Mouse (Mus musculus) kidney, embryonic 14.5 days (tissue): ENCODE data around the gene Pdlim7. TPM values are rescaled to one million over a fixed set of nuclear protein-coding genes. Genes with fewer than 3 reads are reported as not detected.

ENCODE experiments used
- ATAC-seq: fragments of 200-750 bp; cut with Nextera tagmentation; 2 replicates; pipeline ENCODE4 v1.8.0; 2017; ENCODE audit warnings: moderate number of reproducible peaks, mild to moderate bottlenecking, moderate TSS enrichment, moderate library complexity; ENCODE audit not compliant: low FRiP score, low TSS enrichment
- H3K27ac ChIP-seq: fragments of 300-500 bp; sonication (generic); 2 replicates; pipeline ENCODE4 v1.5.1; 2014; ENCODE audit warnings: low read depth, mild to moderate bottlenecking, low read length, moderate library complexity, mixed read lengths
- H3K27me3 ChIP-seq: fragments of 300-500 bp; sonication (generic); 2 replicates; pipeline ENCODE4 v1.6.1; 2014; ENCODE audit warnings: mild to moderate bottlenecking, low read length; ENCODE audit not compliant: control insufficient read depth, insufficient read depth
- H3K36me3 ChIP-seq: fragments of 300-500 bp; sonication (generic); 2 replicates; pipeline ENCODE4 v1.6.1; 2014; ENCODE audit warnings: low read length, mixed read lengths; ENCODE audit not compliant: control insufficient read depth, insufficient read depth
- H3K4me1 ChIP-seq: fragments of 300-500 bp; sonication (generic); 2 replicates; pipeline ENCODE4 v1.6.1; 2014; ENCODE audit warnings: low read length, mixed read lengths; ENCODE audit not compliant: control insufficient read depth, insufficient read depth
- H3K4me2 ChIP-seq: fragments of 300-500 bp; sonication (generic); replicated peaks from 2 replicates; pipeline ENCODE4 v1.6.1; 2014; ENCODE audit warnings: low read depth, mild to moderate bottlenecking, low read length
- H3K4me3 ChIP-seq: fragments of 300-500 bp; sonication (generic); 2 replicates; pipeline ENCODE4 v1.5.1; 2014; ENCODE audit warnings: mild to moderate bottlenecking, low read length
- H3K9ac ChIP-seq: fragments of 300-500 bp; sonication (generic); 2 replicates; pipeline ENCODE4 v1.6.1; 2014; ENCODE audit warnings: low read depth, mild to moderate bottlenecking, low read length, moderate library complexity
- H3K9me3 ChIP-seq: fragments of 300-500 bp; sonication (generic); 2 replicates; pipeline ENCODE4 v1.6.1; 2016; ENCODE audit warnings: low read length; ENCODE audit not compliant: control insufficient read depth
- WGBS: fragments of 180-500 bp; shearing (Covaris S2); extraction: QIAGEN DNeasy Blood & Tissue Kit; methylation state at CpG from one replicate; pipeline ENCODE4 v1.1.7; 2014; 5-methylcytosine and 5-hydroxymethylcytosine counted together
- polyA plus RNA-seq: library from polyadenylated mRNA; unstranded; fragments of >200 nt; fragmentation: Nextera tagmentation; extraction: Ambion mirVana; gene quantifications from 2 replicates; pipeline ENCODE4 v1.2.1, GENCODE M21; 2014

Pdlim7 gene
- polyA plus RNA-seq, 1 experiment from 2014 or later = 141 TPM

GRCm38 (mm10) chr13:55540933-55541332 lies 27.5 kb upstream of the Pdlim7 start:
- no peaks in the 10 kb centered on the region for H3K4me1 ChIP-seq
- no peak for ATAC-seq
- WGBS = 96% methylated on average over 2 of the region's 2 CpGs

GRCm38 (mm10) chr13:55536194-55537175 lies 23.0 kb upstream of the Pdlim7 start, which contains the start of gene Ddx41:
Gene Ddx41, minus strand, starts transcription at chr13:55536658.
- Histone ChIP-seq H3K4me2 (peak within 1 kb of the TSS; percentile 95), H3K36me3 (peaks cover 73% of the 10 kb centered on the region), H3K4me3 (peak within 1 kb of the TSS; percentile 82), H3K27me3 (no peaks in the 10 kb centered on the region), H3K4me1 (peaks cover 10% of the 10 kb centered on the region), H3K9me3 (no peaks in the 10 kb centered on the region), H3K9ac (peak within 1 kb of the TSS; percentile 72), H3K27ac (no peak within 1 kb of the TSS)
- ATAC-seq = peak; percentile 98
- WGBS = 2% methylated on average over 70 of the region's 70 CpGs

More at GRCm38 (mm10) chr13:55540933-55541332, 27.5 kb upstream of the Pdlim7 start:
- Histone ChIP-seq H3K4me2 (no peak overlapping the region), H3K27ac (no peak overlapping the region), H3K27me3 (no peaks in the 10 kb centered on the region), H3K9me3 (no peaks in the 10 kb centered on the region), H3K36me3 (peaks cover 81% of the 10 kb centered on the region), H3K9ac (no peak overlapping the region), H3K4me3 (no peak overlapping the region)

GRCm38 (mm10) chr13:55535796-55536193 lies 22.3 kb upstream of the Pdlim7 start:
- 18% methylated on average over 14 of the region's 17 CpGs for WGBS
- Histone ChIP-seq H3K27me3 (no peaks in the 10 kb centered on the region), H3K27ac (no peak overlapping the region), H3K4me1 (peaks cover 10% of the 10 kb centered on the region), H3K4me2 (peak overlapping the region; percentile 95), H3K9ac (peak overlapping the region; percentile 72), H3K4me3 (peak overlapping the region; percentile 82), H3K36me3 (peaks cover 72% of the 10 kb centered on the region), H3K9me3 (no peaks in the 10 kb centered on the region)
- no peak; the same call in 1 of the 2 replicates for ATAC-seq

DNA sequence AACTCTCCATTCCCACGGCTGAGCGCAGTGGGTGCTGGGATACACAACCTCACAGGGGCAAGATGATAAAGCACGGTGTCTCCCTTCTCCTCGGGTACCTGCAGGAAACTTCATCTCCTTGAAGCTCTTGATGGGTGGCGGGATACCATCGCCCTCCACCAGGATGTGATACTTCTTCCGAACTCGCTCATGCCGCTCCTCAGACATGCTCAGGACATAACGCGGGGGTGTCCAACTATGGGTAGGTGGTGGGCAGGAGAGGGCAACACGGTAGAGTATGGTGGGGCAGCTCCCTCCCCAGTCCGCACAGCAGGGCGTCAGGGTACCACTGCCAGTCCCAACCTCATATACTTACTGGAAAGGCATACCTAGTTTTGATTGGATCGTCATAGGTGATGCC lies 21.7 kb upstream of the Pdlim7 start:
- H3K4me3 ChIP-seq = peak overlapping the region; percentile 82
- no peaks in the 10 kb centered on the region for H3K9me3 ChIP-seq
- peak overlapping the region; percentile 72; the same call in 1 of the 2 replicates for H3K9ac ChIP-seq
- no peaks in the 10 kb centered on the region for H3K27me3 ChIP-seq
- ATAC-seq = no peak
- no peak overlapping the region for H3K27ac ChIP-seq
- peak overlapping the region; percentile 95 for H3K4me2 ChIP-seq
- peaks cover 71% of the 10 kb centered on the region for H3K36me3 ChIP-seq
- 89% methylated on average over 15 of the region's 15 CpGs for WGBS
- peaks cover 10% of the 10 kb centered on the region for H3K4me1 ChIP-seq

GRCm38 (mm10) chr13:55529198-55529915 lies 15.9 kb upstream of the Pdlim7 start, which contains the start of gene Dok3:
Gene Dok3, minus strand, starts transcription at chr13:55529296.
- ATAC-seq = no peak
- WGBS = 81% methylated on average over 8 of the region's 8 CpGs
- Histone ChIP-seq H3K36me3 (peaks cover 52% of the 10 kb centered on the region), H3K4me2 (no peak within 1 kb of the TSS), H3K9ac (no peak within 1 kb of the TSS), H3K4me3 (no peak within 1 kb of the TSS), H3K9me3 (no peaks in the 10 kb centered on the region), H3K4me1 (no peaks in the 10 kb centered on the region), H3K27me3 (no peaks in the 10 kb centered on the region), H3K27ac (no peak within 1 kb of the TSS)

- ATAC-seq = no peak
- WGBS = 78% methylated on average over 18 of the region's 18 CpGs
- no peak overlapping the region for H3K9ac ChIP-seq
Measured at GRCm38 (mm10) chr13:55527834-55528772, 14.6 kb upstream of the Pdlim7 start.

DNA sequence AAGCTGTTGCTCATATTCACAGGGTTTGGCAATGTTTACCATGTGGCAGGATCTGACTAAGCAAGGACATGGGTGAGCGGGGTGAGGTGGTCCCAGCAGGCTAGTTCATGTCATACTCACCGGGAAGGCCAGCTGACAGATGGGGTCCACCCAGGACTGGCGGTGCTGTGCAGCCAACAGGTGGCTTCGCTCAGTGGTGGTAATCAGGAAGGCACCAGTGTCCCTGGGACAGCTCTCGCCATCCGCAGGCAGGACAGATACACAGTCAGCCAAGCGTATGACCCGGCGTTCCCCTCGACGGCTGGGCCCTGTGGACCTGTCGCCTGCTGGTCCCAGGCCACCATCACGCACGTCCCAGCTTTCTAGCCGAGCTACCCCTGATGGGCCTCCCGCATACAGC lies 13.7 kb upstream of the Pdlim7 start:
- WGBS = 83% methylated on average over 16 of the region's 16 CpGs
- no peak overlapping the region for H3K27ac ChIP-seq
- peaks cover 34% of the 10 kb centered on the region for H3K36me3 ChIP-seq
- H3K27me3 ChIP-seq = no peaks in the 10 kb centered on the region
- H3K4me2 ChIP-seq = no peak overlapping the region
- H3K4me1 ChIP-seq = peaks cover 6% of the 10 kb centered on the region
- H3K4me3 ChIP-seq = no peak overlapping the region
- H3K9me3 ChIP-seq = no peaks in the 10 kb centered on the region
- ATAC-seq = no peak
- no peak overlapping the region for H3K9ac ChIP-seq

More at GRCm38 (mm10) chr13:55527834-55528772, 14.6 kb upstream of the Pdlim7 start:
- Histone ChIP-seq H3K4me3 (no peak overlapping the region), H3K36me3 (peaks cover 42% of the 10 kb centered on the region), H3K27me3 (no peaks in the 10 kb centered on the region), H3K27ac (no peak overlapping the region), H3K4me2 (no peak overlapping the region), H3K9me3 (no peaks in the 10 kb centered on the region), H3K4me1 (peaks cover 6% of the 10 kb centered on the region)
